Mouse (Mus musculus) kidney, postnatal 4 days (tissue): ENCODE data around the gene Carmil1.

Experiments
- DNase-seq, 2 experiments: peaks; one replicate each; pipeline ENCODE4 v3.0.0; 2021; ENCODE audit warnings: mixed read lengths in 2 of 2

The Carmil1 gene

GRCm38 (mm10) chr13:24027191-24028170 lies 253.1 kb downstream of the Carmil1 start:
- DNase-seq: no peak

GRCm38 (mm10) chr13:24018515-24018914 lies 262.1 kb downstream of the Carmil1 start:
- DNase-seq: no peak

- no peak for DNase-seq
These were observed 275.1 kb downstream of the Carmil1 start for GRCm38 (mm10) chr13:24005528-24005927.

- no peak for DNase-seq
These were observed 278.8 kb downstream of the Carmil1 start for GRCm38 (mm10) chr13:24001797-24002196.

GRCm38 (mm10) chr13:24001081-24001480 lies 279.5 kb downstream of the Carmil1 start:
- no peak for DNase-seq

GRCm38 (mm10) chr13:23998826-23999225 lies 281.8 kb downstream of the Carmil1 start:
- DNase-seq: no peak

GRCm38 (mm10) chr13:23994756-23995155 lies 285.8 kb downstream of the Carmil1 start:
- no peak for DNase-seq

GRCm38 (mm10) chr13:23994024-23994423 lies 286.6 kb downstream of the Carmil1 start:
- DNase-seq: no peak

GRCm38 (mm10) chr13:23990928-23991327 lies 289.7 kb downstream of the Carmil1 start, which contains the start of gene Scgn:
TSS of gene Scgn (minus strand) at chr13:23991214.
- peak; percentile 90 to 91 for DNase-seq

GRCm38 (mm10) chr13:23990451-23990850 lies 290.1 kb downstream of the Carmil1 start:
- DNase-seq: no peak

GRCm38 (mm10) chr13:23985130-23985529 lies 295.5 kb downstream of the Carmil1 start:
- no peak for DNase-seq

GRCm38 (mm10) chr13:23972271-23972670 lies 308.3 kb downstream of the Carmil1 start:
- no peak for DNase-seq

- no peak for DNase-seq
These were observed 308.7 kb downstream of the Carmil1 start for GRCm38 (mm10) chr13:23971870-23972269.

- DNase-seq: no peak
These were observed 315.7 kb downstream of the Carmil1 start for GRCm38 (mm10) chr13:23964909-23965308.
